In genomic region chr3:108554111-108554561, GRCm38 (mm10) we compare ENCODE assay signal across 1 mouse cellular context.
A peak's percentile ranks its signal among the peaks of the same experiment; 100 is the strongest.
TF ChIP-seq lines count a peak whose summit lies in the region.

No protein-coding gene starts in this region.

TF ChIP-seq in MEL, 35 proteins besides CTCF, POLR2A, EP300 and RAD21:
- TF ChIP-seq POLR2AphosphoS5 (IDR thresholded peaks at IDR 0.05; ENCODE audit: borderline replicate concordance, low read depth, low read length) (no peak), ZMIZ1 (IDR thresholded peaks at IDR 0.05; ENCODE audit: low read depth, low read length) (no peak), ZC3H11A (IDR thresholded peaks at IDR 0.05; ENCODE audit: low read depth, low read length) (no peak), GABPA (IDR thresholded peaks at IDR 0.05; ENCODE audit: low read depth, low read length) (no peak), UBTF (IDR thresholded peaks at IDR 0.05; ENCODE audit: borderline replicate concordance, insufficient read depth, low read depth, low read length) (0 out of 2 replicates have a peak, but pooled peaks have one; percentile 38), ZNF384 (IDR thresholded peaks at IDR 0.05; ENCODE audit: low read depth, low read length) (peak; percentile 63), ELF1 (IDR thresholded peaks at IDR 0.05; ENCODE audit: low read depth, low read length) (no peak), NRF1 (IDR thresholded peaks at IDR 0.05; ENCODE audit: insufficient read depth, low read depth, low read length, poor library complexity, severe bottlenecking) (no peak), USF1 (IDR thresholded peaks at IDR 0.05; ENCODE audit: low read depth, low read length) (no peak), GATA1 (IDR thresholded peaks at IDR 0.05; ENCODE audit: low read depth, low read length) (0 out of 2 replicates have a peak, but pooled peaks have one; percentile 6)
TF ChIP-seq in MEL: peak in this region for 3.
